Comparison of ENCODE assay signal across 19 mouse cellular contexts in genomic region chr12:16218906-16219305, GRCm38 (mm10).
"Had no signal": no experiment of that assay in that cellular context is flagged by ENCODE, and none has a peak within 500 bp of the region (broad histone marks: within the 10 kb centered on the region; RNA-seq: fewer than 3 reads in every experiment).

No protein-coding gene starts in this region.

- H3K27ac ChIP-seq: lung, embryonic 15.5 days; macrophage; midbrain, embryonic 13.5 days; midbrain, embryonic 15.5 days; neural tube, embryonic 12.5 days; stomach, embryonic 15.5 days; stomach, postnatal 0 days had no signal

- H3K4me1 ChIP-seq: lung, embryonic 15.5 days; megakaryocyte, embryonic 14.5 days; midbrain, embryonic 15.5 days; neural tube, embryonic 12.5 days; stomach, embryonic 15.5 days had no signal

- H3K9me3 ChIP-seq: lung, embryonic 15.5 days; megakaryocyte, embryonic 14.5 days; midbrain, embryonic 13.5 days; midbrain, embryonic 15.5 days; neural tube, embryonic 12.5 days; stomach, embryonic 15.5 days had no signal

- H3K9ac ChIP-seq: liver, postnatal 0 days; lung, embryonic 15.5 days; midbrain, embryonic 13.5 days; midbrain, embryonic 15.5 days; neural tube, embryonic 12.5 days; stomach, embryonic 15.5 days had no signal

- ATAC-seq: liver, postnatal 0 days; lung, postnatal 0 days; midbrain, embryonic 13.5 days; midbrain, embryonic 15.5 days had no signal

- H3K36me3 ChIP-seq: lung, embryonic 15.5 days; midbrain, embryonic 13.5 days; midbrain, embryonic 15.5 days; neural tube, embryonic 12.5 days; stomach, embryonic 15.5 days had no signal

- H3K27me3 ChIP-seq: lung, embryonic 15.5 days; megakaryocyte, embryonic 14.5 days; midbrain, embryonic 13.5 days; midbrain, embryonic 15.5 days; neural tube, embryonic 12.5 days; stomach, embryonic 15.5 days had no signal

- H3K4me3 ChIP-seq: lung, embryonic 15.5 days; megakaryocyte, embryonic 14.5 days; midbrain, embryonic 13.5 days; midbrain, embryonic 15.5 days; neural tube, embryonic 12.5 days; stomach, embryonic 15.5 days had no signal

- H3K4me2 ChIP-seq: lung, embryonic 15.5 days; midbrain, embryonic 11.5 days; midbrain, embryonic 13.5 days; midbrain, embryonic 15.5 days; neural tube, embryonic 12.5 days; stomach, embryonic 15.5 days had no signal

- DNase-seq: liver, postnatal 0 days; lung, adult 2 months; lung, postnatal 14 days; lung, postnatal 36 days; right cerebral cortex, postnatal 14 days; spleen, adult 18-20 months; thymus, adult 2 months; thymus, postnatal 25 days; thymus, postnatal 4 days had no signal
